Mouse (Mus musculus) skeletal muscle tissue, adult 2 months (tissue): ENCODE results near the gene Synpo2.

Source experiments
- DNase-seq: peaks from one replicate; pipeline ENCODE4 v3.0.0-alpha.2; 2012; ENCODE audit warnings: low read depth, low spot score

Gene Synpo2

GRCm38 (mm10) chr3:123033804-123034203 lies 202.1 kb downstream of the Synpo2 start:
- DNase-seq: no peak
